Mouse (Mus musculus) C2C12 (cell line): ENCODE data around the gene Atn1.

Source experiments
- CTCF ChIP-seq: IDR thresholded peaks from one replicate; pipeline ENCODE4 v1.5.1; 2011; ENCODE audit not compliant: control insufficient read depth, insufficient read depth, insufficient read length
- MAX ChIP-seq: IDR thresholded peaks from one replicate; pipeline ENCODE4 v1.6.1; 2011; ENCODE audit warnings: mild to moderate bottlenecking, control low read depth
- MYOD1 ChIP-seq: IDR thresholded peaks from one replicate; pipeline ENCODE4 v1.6.1; 2011; ENCODE audit warnings: low read depth; ENCODE audit not compliant: control insufficient read depth, insufficient read length

GRCm38 (mm10) chr6:124765951-124766350, 9.6 kb upstream of the Atn1 start:
- no peak for TF ChIP-seq CTCF
- no peak for TF ChIP-seq MAX
- no peak for TF ChIP-seq MYOD1
